Mouse (Mus musculus) C3H10T1/2 (cell line): Measurements from ENCODE around the gene Cenpf. TPM values are rescaled to one million over a fixed set of nuclear protein-coding genes. Genes with fewer than 3 reads are reported as not detected.

Source experiments
- polyA plus RNA-seq, 2 experiments: library from polyadenylated mRNA; unstranded; fragments of >200 nt; fragmentation: generic; extraction: Trizol; gene quantifications; one replicate each; pipeline ENCODE4 v1.2.1; 2012; ENCODE audit warnings: missing spikeins in 2 of 2

Gene Cenpf
- 1 to 10 TPM in 1 of 2 experiments, under 1 TPM in 1; 0.37 to 6.2 TPM for polyA plus RNA-seq

GRCm38 (mm10) chr1:189687654-189688387 is at the start of gene Cenpf:
Cenpf (minus strand) TSS chr1:189688086.

GRCm38 (mm10) chr1:189727884-189728783 is 40.2 kb upstream of the Cenpf start, which contains the start of gene Ptpn14:
Ptpn14 (plus strand) TSS chr1:189728268.

Other genes with a start within 250 kb of the Cenpf start
- gene Ptpn14, start 40.2 kb upstream of the Cenpf start, polyA plus RNA-seq = 10 to 100 TPM in 1 of 2 experiments, 1 to 10 TPM in 1; 5.0 to 20.5 TPM
- 10 to 100 TPM; 68.8 to 89.1 TPM for gene Smyd2, start 234.3 kb upstream of the Cenpf start, polyA plus RNA-seq